Mouse (Mus musculus) heart, adult 2 months (tissue): Measurements from ENCODE around the gene Fgfr2.

Source experiments
- CTCF ChIP-seq: fragments of 200-600 bp; IDR thresholded peaks from 2 replicates; pipeline ENCODE4 v1.8.1; 2022; ENCODE audit warnings: antibody characterized with exemption, mild to moderate bottlenecking, moderate library complexity
- EP300 ChIP-seq: fragments of 200-500 bp; IDR thresholded peaks from 2 replicates; pipeline ENCODE4 v1.6.1; 2011; ENCODE audit warnings: low read depth, low read length, control low read depth; ENCODE audit not compliant: insufficient read depth
- POLR2A ChIP-seq: fragments of 200-500 bp; IDR thresholded peaks from 2 replicates; pipeline ENCODE4 v1.6.1; 2011; ENCODE audit warnings: mild to moderate bottlenecking, low read depth, low read length, control low read depth; ENCODE audit not compliant: insufficient read depth

DNA sequence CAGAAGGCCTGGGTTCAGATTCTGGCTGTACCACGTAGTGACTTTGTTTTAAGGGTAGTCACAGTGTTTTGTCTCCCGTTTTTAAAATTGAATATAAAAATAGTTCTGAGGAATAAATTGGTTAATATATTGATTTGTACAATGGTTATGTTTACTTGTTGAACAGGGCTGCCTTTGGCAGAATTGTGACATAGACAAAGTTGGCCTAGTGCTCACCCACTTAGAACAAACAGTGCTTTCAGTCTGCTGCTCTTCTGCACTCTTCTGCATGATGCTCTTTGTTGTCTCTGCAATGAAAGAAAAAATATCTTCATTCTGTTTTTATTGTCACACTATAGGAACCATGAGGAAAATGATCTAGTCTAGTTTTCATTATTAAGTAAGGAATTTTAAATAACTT is 184.0 kb downstream of the Fgfr2 start:
- no peak for TF ChIP-seq POLR2A
- TF ChIP-seq CTCF: no peak
- no peak for TF ChIP-seq EP300
